Mouse (Mus musculus): ENCODE results near the gene Nanos2.

Nanos2 gene

DNA sequence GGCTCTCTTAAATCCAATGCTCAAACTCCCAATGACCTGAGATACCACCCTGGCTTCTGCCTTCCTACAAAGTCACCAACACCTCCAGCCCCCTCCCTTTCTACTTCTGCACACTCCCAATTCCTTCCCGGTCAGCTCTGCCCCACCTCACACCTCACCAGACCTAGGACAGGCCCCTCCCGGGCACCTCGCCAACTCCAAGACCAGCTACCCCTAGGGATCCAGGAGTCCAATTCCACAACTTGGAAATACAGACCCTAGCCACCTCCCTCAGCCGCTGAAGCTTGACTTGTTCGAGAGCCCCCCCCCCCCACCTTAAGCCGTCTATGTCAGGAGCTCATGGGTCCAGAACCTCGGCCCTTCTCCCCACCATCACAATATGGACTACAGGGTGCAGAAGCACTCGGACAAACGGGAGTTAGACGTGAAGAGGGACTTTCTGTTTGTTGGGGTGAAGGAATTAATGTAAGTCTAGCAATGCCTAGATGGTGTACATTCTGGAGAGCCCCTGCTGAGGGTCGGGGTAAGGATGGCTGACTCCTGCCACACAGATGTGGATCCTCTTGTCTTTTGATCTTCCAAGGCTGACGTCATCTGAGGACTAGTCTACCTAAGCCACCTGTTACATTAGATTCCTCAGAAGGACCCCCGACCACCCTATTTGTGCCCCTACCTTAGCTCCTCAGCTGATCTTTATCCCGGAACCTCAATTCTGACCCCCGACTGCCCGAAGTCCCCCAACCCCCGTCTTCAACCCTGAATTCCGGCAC, 35.2 kb downstream of the Nanos2 start:
- DNase-seq: no peak

DNA sequence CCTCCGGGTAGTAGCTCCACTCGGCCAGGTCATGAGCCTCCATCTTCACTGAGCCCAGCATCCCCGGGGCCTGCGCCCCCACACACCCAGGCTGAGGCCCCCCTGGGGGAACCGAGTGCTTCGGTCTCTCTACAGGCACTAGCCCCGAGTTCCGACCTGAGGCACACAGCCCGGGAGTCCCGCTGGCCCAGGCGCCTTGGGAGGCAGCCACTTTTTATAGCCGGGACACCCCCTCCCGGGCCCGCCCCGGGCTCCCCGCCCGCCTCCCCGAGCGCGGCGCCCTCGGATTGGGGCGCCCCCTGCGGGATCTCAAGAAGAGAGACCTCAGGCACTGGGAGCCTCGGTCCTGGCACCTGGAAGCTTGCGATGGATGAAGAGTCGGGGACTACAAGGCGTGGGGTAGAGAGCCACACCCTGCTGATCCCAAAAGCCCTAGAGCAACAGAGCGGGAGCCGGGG, 36.2 kb downstream of the Nanos2 start, which contains the start of gene Foxa3:
Gene Foxa3 (minus strand): TSS at position 182 of the 458 bp plus-strand sequence.
- DNase-seq: peak in 1 of 2 experiments; percentile 50

DNA sequence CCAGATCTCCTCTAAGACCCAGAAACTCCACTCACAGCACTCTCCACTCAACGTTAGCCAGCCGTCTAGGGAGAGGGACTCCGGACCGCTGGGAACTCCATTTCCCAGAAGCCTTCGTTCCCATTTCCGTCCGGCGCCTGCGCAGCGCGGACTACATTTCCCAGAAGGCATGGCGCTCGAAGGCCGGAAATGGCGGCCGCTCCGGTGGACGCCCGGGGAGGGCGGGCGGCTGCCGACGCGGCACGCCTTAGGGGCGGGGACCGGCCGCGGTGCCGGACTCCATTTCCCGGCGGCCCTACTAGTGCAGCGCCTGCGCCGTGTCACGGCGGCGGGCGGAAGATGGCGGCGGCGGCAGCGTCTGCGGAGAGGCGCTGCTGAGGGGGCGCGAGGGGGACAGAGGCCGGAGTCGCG, 36.9 kb downstream of the Nanos2 start, which contains the start of gene Sympk:
Gene Sympk (plus strand): TSS at position 282 of the 411 bp plus-strand sequence.
- peak; percentile 94 to 96 for DNase-seq

DNA sequence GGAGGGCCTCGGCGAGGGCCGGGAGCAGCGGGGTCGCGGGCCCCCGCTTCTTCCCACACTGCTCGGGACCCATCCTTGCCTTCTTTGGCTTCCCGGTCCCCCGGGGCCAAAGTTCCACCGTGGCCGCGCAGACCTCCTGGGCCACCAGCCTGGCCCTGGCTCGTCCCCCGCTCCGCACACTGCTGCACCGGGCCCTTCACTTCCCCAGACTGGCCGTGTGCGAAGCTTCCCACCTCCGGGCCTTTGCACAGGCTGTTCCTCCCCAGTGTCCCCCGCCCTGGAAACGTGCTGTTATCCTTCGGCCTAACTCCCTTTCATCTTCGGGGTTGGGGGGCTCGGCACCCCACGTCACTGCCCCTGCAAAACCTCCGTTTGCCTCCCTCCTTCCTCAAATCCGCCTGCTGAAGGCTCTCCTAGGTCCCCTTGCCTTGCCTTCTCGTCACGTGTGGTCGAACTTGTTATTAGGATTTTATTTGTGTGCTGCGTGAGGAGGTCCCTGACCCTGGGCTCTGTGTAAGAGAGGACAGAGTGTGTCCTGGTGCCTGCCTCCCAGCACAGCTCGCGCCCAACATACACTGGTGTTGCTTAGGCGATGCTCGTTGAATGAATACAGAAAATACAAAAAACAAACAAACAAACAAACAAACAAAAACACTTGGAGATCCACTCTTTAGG, 37.5 kb downstream of the Nanos2 start:
- no peak for DNase-seq

DNA sequence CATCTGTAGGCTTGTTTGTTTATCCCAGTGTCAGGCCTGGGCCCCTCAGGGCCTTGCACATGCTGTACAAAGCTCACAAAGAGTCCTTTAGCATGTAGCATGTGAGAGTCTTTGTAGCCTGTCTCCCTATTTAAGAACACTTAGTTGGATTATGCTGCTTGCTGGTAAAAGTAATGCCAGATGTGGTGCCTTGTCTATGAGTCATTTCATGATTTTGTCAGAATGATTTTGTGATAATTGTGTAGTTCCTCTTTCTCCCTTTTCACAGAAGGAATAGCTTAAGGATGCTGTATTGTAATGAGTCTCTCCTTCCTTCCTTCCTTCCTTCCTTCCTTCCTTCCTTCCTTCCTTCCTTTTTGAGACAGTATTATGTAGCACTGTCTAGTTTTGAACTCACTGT, 40.9 kb downstream of the Nanos2 start:
- DNase-seq: no peak

DNA sequence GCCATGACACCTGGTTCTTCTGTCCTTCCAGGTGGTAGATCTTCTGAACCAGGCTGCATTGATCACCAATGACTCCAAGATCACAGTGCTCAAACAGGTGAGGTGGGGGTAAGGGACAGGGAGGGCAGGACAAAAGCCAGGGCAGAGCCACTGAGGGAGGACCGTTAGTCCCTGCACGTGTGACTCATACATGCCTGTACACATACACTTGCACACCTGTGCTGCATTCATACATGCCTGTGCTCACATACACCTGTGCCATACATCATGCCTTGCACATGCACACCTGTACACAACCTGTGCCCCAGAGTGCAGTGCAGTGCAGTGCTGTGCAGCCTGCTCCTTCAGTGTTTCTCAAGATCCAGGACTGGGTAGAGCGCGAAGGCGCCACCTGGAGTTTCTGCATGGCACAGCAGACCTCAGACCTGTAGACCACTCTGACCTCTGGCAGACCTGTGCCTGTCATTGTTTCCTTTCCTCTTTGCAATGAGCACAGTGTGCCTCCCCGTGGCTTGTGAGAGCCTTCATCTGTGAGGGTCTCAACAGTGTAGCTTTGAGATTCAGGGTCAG, 42.0 kb downstream of the Nanos2 start:
- peak; percentile 57 to 74 for DNase-seq

DNA sequence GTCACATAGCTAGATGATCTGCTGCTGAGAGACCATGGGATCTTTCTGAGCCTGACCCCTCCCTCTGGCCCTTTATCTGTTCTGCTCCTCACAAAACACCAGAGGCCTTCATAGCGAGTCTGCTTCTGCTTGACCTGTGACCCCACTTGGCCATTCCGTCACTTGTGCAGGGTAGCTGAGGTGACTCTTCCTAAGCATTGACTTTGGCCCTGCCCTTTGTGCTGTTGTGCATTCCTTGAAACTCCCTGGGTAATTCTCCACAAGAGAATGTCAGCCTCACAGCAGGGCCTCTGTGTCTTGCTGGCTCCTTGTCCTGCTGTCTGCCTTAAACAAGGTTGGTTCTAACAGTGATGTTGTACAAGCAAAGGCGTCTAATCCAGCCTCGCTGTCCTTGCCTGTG, 44.4 kb downstream of the Nanos2 start:
- no peak for DNase-seq

Measured in cerebellum, postnatal 25 days (tissue).